Mouse (Mus musculus) intestine, embryonic 16.5 days (tissue): ENCODE data around the gene Col11a2. TPM values are rescaled to one million over a fixed set of nuclear protein-coding genes. Genes with fewer than 3 reads are reported as not detected.

Source experiments
- ATAC-seq: fragments of 200-750 bp; cut with Nextera tagmentation; 2 replicates; pipeline ENCODE4 v1.8.0; 2017; ENCODE audit warnings: moderate TSS enrichment, moderate library complexity
- H3K27ac ChIP-seq: fragments of 300-500 bp; sonication (generic); 2 replicates; pipeline ENCODE4 v1.5.1; 2014; ENCODE audit warnings: mild to moderate bottlenecking, low read length
- H3K27me3 ChIP-seq: fragments of 300-500 bp; sonication (generic); replicated peaks from 2 replicates; pipeline ENCODE4 v1.6.1; 2014; ENCODE audit warnings: low read length, control low read depth, mixed read lengths; ENCODE audit not compliant: control insufficient read depth, insufficient read depth
- H3K36me3 ChIP-seq: fragments of 300-500 bp; sonication (generic); 2 replicates; pipeline ENCODE4 v1.6.1; 2014; ENCODE audit warnings: low read length, control low read depth; ENCODE audit not compliant: control insufficient read depth, insufficient read depth
- H3K4me1 ChIP-seq: fragments of 300-500 bp; sonication (generic); 2 replicates; pipeline ENCODE4 v1.6.1; 2014; ENCODE audit warnings: low read length, control low read depth, mixed read lengths; ENCODE audit not compliant: control insufficient read depth, insufficient read depth
- H3K4me2 ChIP-seq: fragments of 300-500 bp; sonication (generic); 2 replicates; pipeline ENCODE4 v1.6.1; 2014; ENCODE audit warnings: low read depth, low read length, control low read depth
- H3K4me3 ChIP-seq: fragments of 300-500 bp; sonication (generic); 2 replicates; pipeline ENCODE4 v1.5.1; 2014; ENCODE audit warnings: mild to moderate bottlenecking, low read length
- H3K9ac ChIP-seq: fragments of 300-500 bp; sonication (generic); 2 replicates; pipeline ENCODE4 v1.6.1; 2014; ENCODE audit warnings: low read depth, low read length
- H3K9me3 ChIP-seq: fragments of 300-500 bp; sonication (generic); 2 replicates; pipeline ENCODE4 v1.6.1; 2016; ENCODE audit warnings: low read length, control low read depth; ENCODE audit not compliant: control insufficient read depth
- WGBS: fragments of 180-500 bp; shearing (Covaris S2); extraction: QIAGEN DNeasy Blood & Tissue Kit; methylation state at CpG from one replicate; pipeline ENCODE4 v1.1.7; 2014; 5-methylcytosine and 5-hydroxymethylcytosine counted together
- polyA plus RNA-seq: library from polyadenylated mRNA; unstranded; fragments of >200 nt; fragmentation: Nextera tagmentation; extraction: Ambion mirVana; gene quantifications from 2 replicates; pipeline ENCODE4 v1.2.1, GENCODE M21; 2015

Col11a2 gene
- polyA plus RNA-seq, 1 experiment from 2014 or later = 0.20 TPM

- peaks cover 36% of the 10 kb centered on the region for H3K4me1 ChIP-seq
- peak within 1 kb of the TSS; percentile 90 for H3K4me3 ChIP-seq
- H3K9me3 ChIP-seq = 0 out of 2 replicates have a peak, but pooled peaks cover 4% of the 10 kb centered on the region
- ATAC-seq = peak; percentile 62
- peak within 1 kb of the TSS; percentile 94 for H3K4me2 ChIP-seq
- under 1% methylated on average over 58 of the region's 58 CpGs for WGBS
- H3K27ac ChIP-seq = peak within 1 kb of the TSS; percentile 84
- peak within 1 kb of the TSS; percentile 93 for H3K9ac ChIP-seq
- H3K27me3 ChIP-seq = no peaks in the 10 kb centered on the region
- peaks cover 29% of the 10 kb centered on the region for H3K36me3 ChIP-seq
Observed at GRCm38 (mm10) chr17:34024317-34024821, 14.9 kb upstream of the Col11a2 start, which contains the start of gene Ring1. TSS of gene Ring1 (minus strand) at chr17:34024680.

GRCm38 (mm10) chr17:34024861-34025755, 14.1 kb upstream of the Col11a2 start:
- ATAC-seq = peak; percentile 16
- peaks cover 30% of the 10 kb centered on the region for H3K36me3 ChIP-seq
- peak overlapping the region; percentile 93 for H3K9ac ChIP-seq
- peak overlapping the region; percentile 94 for H3K4me2 ChIP-seq
- no peaks in the 10 kb centered on the region for H3K27me3 ChIP-seq
- H3K27ac ChIP-seq = peak overlapping the region; percentile 84
- peak overlapping the region; percentile 90 for H3K4me3 ChIP-seq
- under 1% methylated on average over 53 of the region's 57 CpGs for WGBS
- H3K4me1 ChIP-seq = peaks cover 43% of the 10 kb centered on the region
- H3K9me3 ChIP-seq = no peaks in the 10 kb centered on the region

- ATAC-seq = no peak
- Histone ChIP-seq H3K36me3 (peaks cover 25% of the 10 kb centered on the region), H3K4me1 (peaks cover 49% of the 10 kb centered on the region), H3K4me2 (peak overlapping the region; percentile 94), H3K27ac (no peak overlapping the region), H3K4me3 (peak overlapping the region; percentile 90; the same call in 1 of the 2 replicates), H3K9ac (peak overlapping the region; percentile 93), H3K9me3 (no peaks in the 10 kb centered on the region), H3K27me3 (no peaks in the 10 kb centered on the region)
- WGBS = 24% methylated on average over 7 of the region's 7 CpGs
Observed at GRCm38 (mm10) chr17:34025756-34026151, 13.5 kb upstream of the Col11a2 start.

GRCm38 (mm10) chr17:34026221-34026620, 13.0 kb upstream of the Col11a2 start:
- Histone ChIP-seq H3K27me3 (no peaks in the 10 kb centered on the region), H3K4me2 (no peak overlapping the region), H3K9me3 (no peaks in the 10 kb centered on the region), H3K9ac (peak overlapping the region; percentile 93), H3K4me3 (no peak overlapping the region), H3K27ac (no peak overlapping the region), H3K36me3 (peaks cover 21% of the 10 kb centered on the region), H3K4me1 (peaks cover 49% of the 10 kb centered on the region)
- no peak for ATAC-seq
- 22% methylated on average over 2 of the region's 2 CpGs for WGBS

GRCm38 (mm10) chr17:34026917-34027655, 12.2 kb upstream of the Col11a2 start:
- H3K27ac ChIP-seq = peak overlapping the region; percentile 82
- H3K27me3 ChIP-seq = no peaks in the 10 kb centered on the region
- no peak for ATAC-seq
- peak overlapping the region; percentile 78 for H3K9ac ChIP-seq
- H3K4me2 ChIP-seq = peak overlapping the region; percentile 92
- WGBS = 11% methylated on average over 36 of the region's 36 CpGs
- H3K4me3 ChIP-seq = peak overlapping the region; percentile 72
- H3K36me3 ChIP-seq = peaks cover 14% of the 10 kb centered on the region
- no peaks in the 10 kb centered on the region for H3K9me3 ChIP-seq
- H3K4me1 ChIP-seq = peaks cover 49% of the 10 kb centered on the region

GRCm38 (mm10) chr17:34027656-34028223, 11.5 kb upstream of the Col11a2 start, which contains the start of gene H2-Ke6:
TSS of gene H2-Ke6 (minus strand) at chr17:34028060.
- H3K4me2 ChIP-seq = peak within 1 kb of the TSS; percentile 92
- H3K4me3 ChIP-seq = peak within 1 kb of the TSS; percentile 72
- H3K36me3 ChIP-seq = peaks cover 13% of the 10 kb centered on the region; the same call in 1 of the 2 replicates
- peaks cover 51% of the 10 kb centered on the region for H3K4me1 ChIP-seq
- no peaks in the 10 kb centered on the region for H3K9me3 ChIP-seq
- peak; percentile 80 for ATAC-seq
- no peaks in the 10 kb centered on the region for H3K27me3 ChIP-seq
- peak within 1 kb of the TSS; percentile 82 for H3K27ac ChIP-seq
- under 1% methylated on average over 48 of the region's 49 CpGs for WGBS
- peak within 1 kb of the TSS; percentile 78 for H3K9ac ChIP-seq

GRCm38 (mm10) chr17:34028501-34029149, 10.6 kb upstream of the Col11a2 start:
- peak overlapping the region; percentile 92 for H3K4me2 ChIP-seq
- peaks cover 56% of the 10 kb centered on the region for H3K4me1 ChIP-seq
- peaks cover 13% of the 10 kb centered on the region; the same call in 1 of the 2 replicates for H3K36me3 ChIP-seq
- no peak overlapping the region; the same call in 1 of the 2 replicates for H3K9ac ChIP-seq
- H3K9me3 ChIP-seq = no peaks in the 10 kb centered on the region
- whole genome bisulfite sequencing = 78% methylated on average over 17 of the region's 17 CpGs
- ATAC-seq = no peak
- H3K27ac ChIP-seq = peak overlapping the region; percentile 37
- peak overlapping the region; percentile 72; the same call in 1 of the 2 replicates for H3K4me3 ChIP-seq
- no peaks in the 10 kb centered on the region for H3K27me3 ChIP-seq

GRCm38 (mm10) chr17:34029150-34029889, 9.9 kb upstream of the Col11a2 start:
- Histone ChIP-seq H3K4me1 (peaks cover 56% of the 10 kb centered on the region), H3K9me3 (no peaks in the 10 kb centered on the region), H3K9ac (peak overlapping the region; percentile 94; the same call in 1 of the 2 replicates), H3K27me3 (no peaks in the 10 kb centered on the region), H3K4me2 (peak overlapping the region; percentile 94; the same call in 1 of the 2 replicates), H3K36me3 (peaks cover 18% of the 10 kb centered on the region; the same call in 1 of the 2 replicates), H3K4me3 (peak overlapping the region; percentile 79), H3K27ac (no peak overlapping the region)
- ATAC-seq = no peak
- 90% methylated on average over 18 of the region's 18 CpGs for WGBS
